Mouse (Mus musculus) heart, embryonic 14.5 days (tissue): ENCODE results near the gene Rnf220. TPM values are rescaled to one million over a fixed set of nuclear protein-coding genes. Genes with fewer than 3 reads are reported as not detected.

Source experiments
- ATAC-seq: fragments of 200-750 bp; cut with Nextera tagmentation; 2 replicates; pipeline ENCODE4 v1.8.0; 2017; ENCODE audit warnings: low read depth, moderate TSS enrichment; ENCODE audit not compliant: insufficient number of reproducible peaks, insufficient read depth, low FRiP score
- H3K27ac ChIP-seq, 2 experiments: fragments of 200-500 bp in 1 of 2; fragments of 300-500 bp in 1 of 2; sonication (generic) in 1 of 2; replicated peaks in 1 of 2; 2 replicates each; pipeline ENCODE4 v1.5.1; 2012 to 2014; ENCODE audit warnings: low read depth in 2 of 2, low read length in 2 of 2, control low read depth in 1 of 2, mild to moderate bottlenecking in 1 of 2, mixed read lengths in 1 of 2; ENCODE audit not compliant: control insufficient read depth in 1 of 2, insufficient read depth in 1 of 2
- H3K27me3 ChIP-seq: fragments of 300-500 bp; sonication (generic); 2 replicates; pipeline ENCODE4 v1.6.1; 2014; ENCODE audit warnings: mild to moderate bottlenecking, low read length, control low read depth; ENCODE audit not compliant: control insufficient read depth, insufficient read depth
- H3K36me3 ChIP-seq: fragments of 300-500 bp; sonication (generic); 2 replicates; pipeline ENCODE4 v1.6.1; 2014; ENCODE audit warnings: mild to moderate bottlenecking, control low read depth, low read length, mixed read lengths; ENCODE audit not compliant: control insufficient read depth, insufficient read depth
- H3K4me1 ChIP-seq, 2 experiments: fragments of 200-500 bp in 1 of 2; fragments of 300-500 bp in 1 of 2; sonication (generic) in 1 of 2; 2 replicates each; pipeline ENCODE4 v1.6.1; 2012 to 2014; ENCODE audit warnings: low read length in 2 of 2, control low read depth in 1 of 2, mixed read lengths in 1 of 2; ENCODE audit not compliant: control insufficient read depth in 2 of 2, insufficient read depth in 2 of 2
- H3K4me2 ChIP-seq: fragments of 300-500 bp; sonication (generic); 2 replicates; pipeline ENCODE4 v1.6.1; 2014; ENCODE audit warnings: mild to moderate bottlenecking, low read length
- H3K4me3 ChIP-seq, 2 experiments: fragments of 200-500 bp in 1 of 2; fragments of 300-500 bp in 1 of 2; sonication (generic) in 1 of 2; 2 replicates each; pipeline ENCODE4 v1.5.1; 2012 to 2014; ENCODE audit warnings: low read length in 2 of 2, mild to moderate bottlenecking in 2 of 2, control low read depth in 1 of 2, low read depth in 1 of 2, moderate library complexity in 1 of 2; ENCODE audit not compliant: control insufficient read depth in 1 of 2, insufficient read depth in 1 of 2
- H3K9ac ChIP-seq: fragments of 300-500 bp; sonication (generic); 2 replicates; pipeline ENCODE4 v1.6.1; 2014; ENCODE audit warnings: mild to moderate bottlenecking, low read length
- H3K9me3 ChIP-seq: fragments of 300-500 bp; sonication (generic); 2 replicates; pipeline ENCODE4 v1.6.1; 2016; ENCODE audit warnings: low read length, control low read depth; ENCODE audit not compliant: control insufficient read depth
- WGBS: fragments of 180-500 bp; shearing (Covaris S2); extraction: QIAGEN DNeasy Blood & Tissue Kit; methylation state at CpG from one replicate; pipeline ENCODE4 v1.1.7; 2014; 5-methylcytosine and 5-hydroxymethylcytosine counted together
- polyA plus RNA-seq: library from polyadenylated mRNA; unstranded; fragments of >200 nt; fragmentation: Nextera tagmentation; extraction: Ambion mirVana; gene quantifications from 2 replicates; pipeline ENCODE4 v1.2.1, GENCODE M21; 2014

The Rnf220 gene
- polyA plus RNA-seq, 1 experiment from 2014 or later, result 36.4 TPM

- H3K9me3 ChIP-seq, result no peaks in the 10 kb centered on the region
- peaks cover 42% of the 10 kb centered on the region for H3K27me3 ChIP-seq
- H3K36me3 ChIP-seq, result no peaks in the 10 kb centered on the region
- H3K4me3 ChIP-seq, result peak overlapping the region; percentile 53 to 57
- ATAC-seq, result no peak
- H3K9ac ChIP-seq, result peak overlapping the region; percentile 62
- peak overlapping the region; percentile 96 for H3K4me2 ChIP-seq
- no peak overlapping the region for H3K27ac ChIP-seq
- peaks cover 2 to 31% of the 10 kb centered on the region in 2 experiments; a peak in 3 of 4 replicates for H3K4me1 ChIP-seq
- under 1% methylated on average over 33 of the region's 33 CpGs for whole genome bisulfite sequencing
These were observed 917 bp downstream of the Rnf220 start for GRCm38 (mm10) chr4:117495869-117496401.

- peak overlapping the region; percentile 40 to 57 for H3K4me3 ChIP-seq
- H3K36me3 ChIP-seq, result no peaks in the 10 kb centered on the region
- ATAC-seq, result peak; percentile 25; the same call in 1 of the 2 replicates
- peaks cover 52% of the 10 kb centered on the region for H3K27me3 ChIP-seq
- H3K4me2 ChIP-seq, result peak overlapping the region; percentile 96
- peak overlapping the region; percentile 56 for H3K9ac ChIP-seq
- H3K9me3 ChIP-seq, result no peaks in the 10 kb centered on the region
- no peak overlapping the region for H3K27ac ChIP-seq
- H3K4me1 ChIP-seq, result peaks cover 2 to 31% of the 10 kb centered on the region in 2 experiments; a peak in 3 of 4 replicates
- under 1% methylated on average over 47 of the region's 47 CpGs for WGBS
These were observed 1.8 kb downstream of the Rnf220 start for GRCm38 (mm10) chr4:117494911-117495501.

DNA sequence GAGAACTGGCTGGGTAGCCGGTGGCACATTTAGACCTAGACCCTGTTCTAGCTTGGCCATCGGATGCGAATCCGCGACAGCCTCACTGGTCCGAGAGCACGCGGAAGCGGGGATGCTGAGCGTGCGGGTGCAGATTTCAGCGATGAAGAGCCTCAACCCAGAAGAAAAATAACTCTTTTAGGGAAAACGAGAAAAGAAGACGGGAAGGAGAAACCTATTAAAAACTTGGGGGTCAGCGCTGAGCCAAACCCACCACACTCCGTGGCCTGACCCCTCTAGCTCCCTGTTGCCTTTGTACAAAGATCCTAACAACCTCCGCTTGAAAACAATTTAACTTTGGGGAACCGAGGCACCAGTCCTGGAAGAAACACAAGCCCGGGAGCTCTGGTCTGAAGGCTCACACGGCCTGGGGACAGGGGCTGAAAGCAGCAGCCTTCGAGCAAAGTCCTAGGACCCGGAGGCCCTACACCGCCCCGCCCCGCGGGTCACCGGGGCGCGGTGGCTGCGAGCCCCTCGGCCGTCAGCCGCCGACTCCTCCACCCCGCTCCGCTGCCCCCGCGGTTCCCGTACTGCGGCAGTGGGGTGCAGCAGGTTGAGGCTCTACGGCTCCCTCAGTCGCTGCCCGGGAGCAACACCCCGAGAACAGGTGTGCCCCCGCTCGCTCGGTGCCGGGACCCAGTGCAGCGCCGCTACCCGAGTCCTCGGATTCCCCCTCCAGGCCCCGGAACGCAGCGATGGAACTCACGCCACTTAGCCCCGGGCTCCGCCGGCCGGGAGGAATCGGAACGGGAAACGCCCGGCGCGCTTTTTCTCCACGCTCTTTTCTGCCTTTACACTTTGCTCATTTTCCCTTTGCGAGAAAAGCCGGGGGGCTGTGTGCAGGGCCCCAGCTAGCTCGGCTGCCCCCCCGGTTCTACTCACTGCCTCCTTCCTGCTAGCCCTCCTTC, 2.7 kb downstream of the Rnf220 start:
- ATAC-seq, result no peak
- H3K9me3 ChIP-seq, result no peaks in the 10 kb centered on the region
- H3K9ac ChIP-seq, result peak overlapping the region; percentile 56
- no peaks in the 10 kb centered on the region for H3K36me3 ChIP-seq
- peak overlapping the region; percentile 40 to 57 for H3K4me3 ChIP-seq
- peaks cover 60% of the 10 kb centered on the region for H3K27me3 ChIP-seq
- peaks cover 2 to 31% of the 10 kb centered on the region in 2 experiments; a peak in 3 of 4 replicates for H3K4me1 ChIP-seq
- H3K4me2 ChIP-seq, result peak overlapping the region; percentile 96
- 1% methylated on average over 71 of the region's 71 CpGs for WGBS
- no peak overlapping the region for H3K27ac ChIP-seq

DNA sequence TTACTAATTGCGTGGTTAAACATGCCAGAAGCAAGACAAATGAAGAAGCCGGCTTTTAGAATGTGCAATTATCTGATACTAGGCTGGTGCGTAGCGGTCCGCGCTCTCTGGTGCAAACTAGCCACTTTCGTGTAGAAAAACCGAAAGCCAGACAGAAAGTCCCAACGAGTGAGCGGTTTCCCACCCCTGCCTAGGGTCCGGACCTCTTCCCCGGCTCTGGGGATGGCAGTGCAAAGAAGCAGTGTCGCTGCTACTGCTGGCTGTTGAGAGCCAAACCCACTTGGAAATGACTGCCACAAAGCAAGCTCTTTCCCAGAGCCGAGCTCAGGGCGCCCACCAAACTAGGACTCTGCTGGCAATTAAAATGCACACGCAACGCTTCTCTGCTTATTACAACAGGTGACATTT, 3.7 kb downstream of the Rnf220 start:
- H3K27me3 ChIP-seq, result peaks cover 62% of the 10 kb centered on the region
- no peaks in the 10 kb centered on the region for H3K9me3 ChIP-seq
- no peaks in the 10 kb centered on the region for H3K36me3 ChIP-seq
- H3K4me1 ChIP-seq, result peaks cover 2 to 31% of the 10 kb centered on the region in 2 experiments; a peak in 3 of 4 replicates
- no peak for ATAC-seq
- H3K4me3 ChIP-seq, result peak overlapping the region in 1 of 2 experiments; percentile 23; a peak in 2 of 4 replicates
- no peak overlapping the region for H3K27ac ChIP-seq
- WGBS, result 4% methylated on average over 17 of the region's 17 CpGs
- peak overlapping the region; percentile 96; the same call in 1 of the 2 replicates for H3K4me2 ChIP-seq
- no peak overlapping the region for H3K9ac ChIP-seq

DNA sequence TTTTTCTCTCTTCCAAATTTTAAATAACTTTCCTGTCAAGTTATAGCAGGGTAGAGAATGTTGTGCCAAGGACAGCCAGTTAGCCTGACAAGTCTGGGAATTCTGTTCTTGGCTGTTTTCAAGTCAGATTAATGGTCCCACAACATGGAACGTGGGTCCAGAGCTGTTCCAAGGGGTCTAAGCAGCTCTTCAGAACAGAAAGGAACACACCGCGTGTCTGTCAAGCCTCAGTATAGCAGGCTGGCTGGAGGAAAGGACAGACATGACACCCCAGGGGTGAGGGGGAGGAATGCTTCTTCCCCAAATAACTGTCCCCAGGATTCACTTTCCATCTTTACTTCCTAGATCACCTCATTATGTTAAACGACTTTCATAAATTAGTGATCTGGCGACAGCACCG, 5.0 kb downstream of the Rnf220 start:
- Histone ChIP-seq H3K27me3 (peaks cover 66% of the 10 kb centered on the region), H3K36me3 (no peaks in the 10 kb centered on the region), H3K4me2 (no peak overlapping the region), H3K9me3 (no peaks in the 10 kb centered on the region), H3K27ac (no peak overlapping the region), H3K4me3 (no peak overlapping the region), H3K4me1 (peaks cover 2 to 28% of the 10 kb centered on the region in 2 experiments; a peak in 3 of 4 replicates), H3K9ac (no peak overlapping the region)
- WGBS, result 75% methylated on average over 6 of the region's 6 CpGs
- no peak for ATAC-seq

GRCm38 (mm10) chr4:117489975-117490374, 6.9 kb downstream of the Rnf220 start:
- Histone ChIP-seq H3K4me2 (no peak overlapping the region), H3K9ac (no peak overlapping the region), H3K36me3 (no peaks in the 10 kb centered on the region), H3K4me1 (peaks cover 5 to 27% of the 10 kb centered on the region in 2 experiments), H3K27me3 (peaks cover 61% of the 10 kb centered on the region), H3K4me3 (no peak overlapping the region), H3K27ac (no peak overlapping the region), H3K9me3 (no peaks in the 10 kb centered on the region)
- no peak for ATAC-seq
- WGBS, result 78% methylated on average over 14 of the region's 14 CpGs

DNA sequence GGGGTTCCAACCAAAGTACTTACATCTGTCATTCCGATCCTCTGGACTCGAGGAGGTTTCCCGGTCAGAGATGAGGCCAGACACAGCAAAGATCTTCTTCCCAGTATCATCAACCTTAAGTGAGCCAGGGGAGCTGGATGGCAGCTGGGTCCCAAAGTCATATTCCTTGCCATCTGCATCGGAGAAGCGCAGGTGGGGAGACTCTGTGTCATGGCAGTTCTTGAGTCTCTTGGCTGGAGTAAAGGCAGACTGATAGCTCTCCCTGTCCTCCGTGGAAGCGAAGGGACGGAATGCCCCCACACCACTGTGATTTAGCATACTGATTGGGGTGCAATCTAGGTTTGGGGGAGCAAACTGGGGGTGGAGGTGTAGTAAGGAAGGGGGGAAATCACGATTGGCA, 7.3 kb downstream of the Rnf220 start:
- Histone ChIP-seq H3K4me3 (no peak overlapping the region), H3K9me3 (no peaks in the 10 kb centered on the region), H3K36me3 (no peaks in the 10 kb centered on the region), H3K4me2 (no peak overlapping the region), H3K27me3 (peaks cover 60% of the 10 kb centered on the region), H3K4me1 (peaks cover 7 to 27% of the 10 kb centered on the region in 2 experiments), H3K27ac (no peak overlapping the region), H3K9ac (no peak overlapping the region)
- WGBS, result 84% methylated on average over 9 of the region's 9 CpGs
- ATAC-seq, result no peak
